Mouse (Mus musculus) brain, adult 2 months (tissue): ENCODE measurements at regions not wholly inside any gene's neighbourhood (a gene's known extent, or its start where the extent isn't known, plus 50 kb on each side); places are given as distances from the start of the nearest gene placed in this dataset.

ENCODE experiments used
- DNase-seq: peaks from one replicate; pipeline ENCODE4 v3.0.0; 2011; ENCODE audit warnings: low read depth, low spot score

- DNase-seq = peak; percentile 77
Observed at GRCm38 (mm10) chr6:44793348-44793747, 265.8 kb upstream of the Cntnap2 start.

- peak; percentile 83 for DNase-seq
Observed at GRCm38 (mm10) chr6:44815362-44815761, 243.8 kb upstream of the Cntnap2 start.

DNA sequence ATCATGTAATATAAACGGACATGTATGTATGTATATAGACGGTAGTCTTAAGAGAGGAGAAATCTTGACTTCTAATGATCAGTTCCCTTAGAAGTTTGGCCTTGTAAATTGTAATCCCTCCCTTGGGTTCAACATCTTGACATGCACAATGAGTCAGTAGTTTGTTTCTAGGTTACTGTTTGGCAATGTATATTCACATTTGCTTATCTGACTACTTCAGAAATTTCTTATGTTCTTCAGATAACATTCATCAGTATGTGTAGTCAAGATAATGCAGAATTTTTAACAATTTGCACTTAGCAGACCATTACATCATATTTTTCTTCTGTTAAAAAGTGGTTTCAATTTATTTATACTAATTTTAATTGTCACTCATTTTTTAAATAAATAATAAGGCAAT is 215.0 kb upstream of the Cntnap2 start:
- DNase-seq = no peak

DNA sequence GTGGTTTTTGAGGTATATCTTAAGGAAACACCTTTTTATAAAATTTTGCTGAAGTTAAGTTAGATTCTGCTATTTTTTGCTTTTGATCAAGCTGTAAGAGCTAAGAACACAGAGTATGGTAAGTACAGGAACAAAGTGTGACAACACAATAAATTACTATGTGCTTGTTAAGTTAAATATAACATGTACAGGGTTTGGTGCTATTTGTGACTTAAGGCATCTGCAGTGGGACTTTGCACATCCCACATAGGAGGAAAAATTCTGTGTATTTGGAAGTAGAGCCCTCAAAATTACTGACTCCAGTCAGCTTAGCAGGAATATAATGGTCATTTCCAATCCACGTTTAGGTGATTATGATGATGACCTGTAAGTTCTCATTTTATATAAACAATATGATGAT is 209.7 kb upstream of the Cntnap2 start:
- peak; percentile 34 for DNase-seq

DNA sequence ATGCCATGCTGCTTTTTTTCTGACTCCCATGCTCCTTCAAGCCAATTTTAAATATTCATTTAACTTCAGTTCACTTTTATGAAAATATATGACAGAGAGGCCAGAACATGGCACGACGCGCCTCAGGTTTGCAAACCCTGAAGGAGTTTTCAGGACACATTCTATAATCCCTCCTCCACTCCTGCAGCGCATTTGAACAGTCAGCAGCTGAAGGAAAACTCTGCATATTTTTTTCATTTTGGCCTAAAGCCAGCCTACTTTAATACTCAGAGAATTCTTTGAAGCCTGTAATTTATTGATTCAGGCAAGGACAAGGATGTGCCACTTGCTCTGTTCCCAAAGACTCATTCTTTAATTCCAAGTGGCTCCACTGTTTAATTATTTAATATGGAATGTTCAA is 208.3 kb upstream of the Cntnap2 start:
- peak; percentile 35 for DNase-seq

DNA sequence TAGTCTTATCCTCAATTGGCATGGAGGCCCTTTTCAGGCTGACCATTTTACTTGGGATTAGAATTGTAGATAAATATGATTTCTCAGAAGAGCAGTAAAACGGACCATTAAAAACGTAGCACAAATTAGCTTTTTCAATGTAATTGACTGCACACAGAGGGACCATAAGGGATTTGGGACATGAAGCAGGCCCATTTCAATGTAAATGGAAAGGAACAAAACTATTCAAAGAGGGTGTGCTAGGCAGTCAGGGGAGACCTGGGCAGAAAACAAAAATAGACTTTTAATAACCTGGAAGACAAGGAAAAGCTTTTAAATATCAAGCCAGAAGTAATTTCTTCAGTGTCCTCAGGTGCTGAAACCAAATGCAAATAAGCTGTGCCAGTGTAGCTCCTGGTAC is 158.9 kb upstream of the Cntnap2 start:
- no peak for DNase-seq
